Mouse (Mus musculus): ENCODE results near the gene Degs1. TPM values are rescaled to one million over a fixed set of nuclear protein-coding genes. Genes with fewer than 3 reads are reported as not detected.
A peak's percentile ranks its signal among the peaks of the same experiment; 100 is the strongest.
"Not testable (repeated sequence)": the region's sequence is repeated elsewhere in the genome, so short reads cannot be mapped to it uniquely, and the experiment has no call there.

Degs1 gene
- polyA plus RNA-seq (2012; rRNA removed), result 71.9 and 84.2 TPM in 2 replicates

GRCm38 (mm10) chr1:182282091-182283075 lies at the start of gene Degs1:
TSS of gene Degs1 (minus strand) at chr1:182282804.
- peak; percentile 91 for DNase-seq (ENCODE audit: low spot score)

DNA sequence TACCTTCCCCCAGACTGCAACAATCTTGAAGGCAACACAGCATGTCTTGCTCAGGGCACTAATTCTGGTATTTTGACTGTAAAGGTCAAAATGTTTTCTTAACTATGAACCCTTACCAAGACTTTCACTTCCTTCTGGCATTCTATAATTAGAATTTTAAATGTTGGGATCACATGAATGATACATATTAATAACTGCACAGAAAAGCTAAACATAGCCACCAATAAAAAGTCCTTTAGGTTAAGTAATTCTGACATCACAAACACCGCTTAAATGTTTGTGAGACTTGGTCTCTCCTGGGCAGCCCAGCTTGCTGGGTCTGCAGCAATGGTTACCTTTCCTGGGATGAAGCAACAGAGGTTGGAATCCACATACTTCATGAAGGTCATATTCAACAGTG lies 43.3 kb upstream of the Degs1 start:
- DNase-seq (ENCODE audit: low spot score), result no peak

- DNase-seq (ENCODE audit: low spot score), result no peak
Observed at GRCm38 (mm10) chr1:182324552-182324951, 41.9 kb upstream of the Degs1 start.

DNA sequence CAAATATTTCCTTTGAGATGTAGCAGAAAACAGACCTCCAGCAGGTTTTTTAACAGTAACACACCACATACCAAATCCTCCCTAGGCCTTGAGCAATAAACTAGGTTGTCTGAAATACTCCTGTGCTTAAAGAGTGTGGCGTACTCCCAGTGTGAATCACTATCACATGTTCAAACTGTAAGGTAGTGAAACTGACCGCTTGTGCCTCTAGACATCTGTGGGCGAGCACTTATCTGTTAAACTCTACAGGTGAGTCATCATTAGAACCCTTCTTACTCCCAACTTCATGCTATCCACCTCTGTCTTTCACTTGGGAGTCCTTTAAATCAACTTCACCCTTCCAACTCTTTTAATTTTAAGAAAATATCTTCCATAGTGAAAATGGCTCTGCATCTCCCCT lies 40.5 kb upstream of the Degs1 start:
- no peak for DNase-seq (ENCODE audit: low spot score)

- DNase-seq (ENCODE audit: low spot score), result no peak
Observed at GRCm38 (mm10) chr1:182314201-182314600, 31.6 kb upstream of the Degs1 start.

GRCm38 (mm10) chr1:182313181-182313580 lies 30.6 kb upstream of the Degs1 start:
- DNase-seq (ENCODE audit: low spot score), result no peak

DNA sequence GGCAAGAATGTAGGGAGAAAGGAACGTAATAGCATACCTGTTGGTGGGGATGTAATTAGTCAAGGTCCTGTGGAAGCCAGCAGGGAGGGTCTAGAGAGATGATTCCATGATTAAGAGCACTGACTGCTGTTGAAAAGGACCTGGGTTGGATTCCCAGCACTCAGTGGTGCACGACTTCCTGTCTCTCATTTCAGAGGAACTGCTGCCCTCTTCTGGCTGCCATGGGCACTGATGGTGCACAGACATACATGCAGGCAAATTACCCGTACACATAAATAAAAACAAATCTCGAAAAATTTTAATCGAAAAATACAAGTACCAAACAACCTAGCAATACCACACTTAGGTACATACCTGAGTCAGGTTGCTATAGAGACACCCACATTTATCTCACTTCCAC lies 28.8 kb upstream of the Degs1 start:
- DNase-seq (ENCODE audit: low spot score), result no peak

- DNase-seq (ENCODE audit: low spot score), result no peak
Observed at GRCm38 (mm10) chr1:182310316-182310715, 27.7 kb upstream of the Degs1 start.

- no peak for DNase-seq (ENCODE audit: low spot score)
Observed at GRCm38 (mm10) chr1:182309403-182309802, 26.8 kb upstream of the Degs1 start.

DNA sequence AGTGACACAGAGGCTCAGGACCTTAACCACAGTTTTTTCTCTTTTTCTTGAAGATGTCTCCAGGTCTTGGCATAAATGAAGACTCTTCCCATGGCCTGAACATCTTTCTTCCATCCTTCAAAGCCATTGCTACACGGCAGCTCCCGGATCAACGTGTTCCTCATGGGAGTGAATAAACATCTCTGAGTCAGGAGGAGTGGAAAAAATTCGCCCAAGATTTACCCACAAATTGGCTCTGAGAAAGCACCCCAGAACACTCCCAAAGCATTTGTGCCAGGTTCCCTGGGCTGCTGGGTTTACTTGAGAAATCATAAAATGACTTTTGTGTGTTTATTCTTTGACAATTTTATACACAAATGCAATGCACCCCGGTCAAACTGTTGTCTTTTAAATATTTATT lies 20.3 kb upstream of the Degs1 start:
- no peak for DNase-seq (ENCODE audit: low spot score)

DNA sequence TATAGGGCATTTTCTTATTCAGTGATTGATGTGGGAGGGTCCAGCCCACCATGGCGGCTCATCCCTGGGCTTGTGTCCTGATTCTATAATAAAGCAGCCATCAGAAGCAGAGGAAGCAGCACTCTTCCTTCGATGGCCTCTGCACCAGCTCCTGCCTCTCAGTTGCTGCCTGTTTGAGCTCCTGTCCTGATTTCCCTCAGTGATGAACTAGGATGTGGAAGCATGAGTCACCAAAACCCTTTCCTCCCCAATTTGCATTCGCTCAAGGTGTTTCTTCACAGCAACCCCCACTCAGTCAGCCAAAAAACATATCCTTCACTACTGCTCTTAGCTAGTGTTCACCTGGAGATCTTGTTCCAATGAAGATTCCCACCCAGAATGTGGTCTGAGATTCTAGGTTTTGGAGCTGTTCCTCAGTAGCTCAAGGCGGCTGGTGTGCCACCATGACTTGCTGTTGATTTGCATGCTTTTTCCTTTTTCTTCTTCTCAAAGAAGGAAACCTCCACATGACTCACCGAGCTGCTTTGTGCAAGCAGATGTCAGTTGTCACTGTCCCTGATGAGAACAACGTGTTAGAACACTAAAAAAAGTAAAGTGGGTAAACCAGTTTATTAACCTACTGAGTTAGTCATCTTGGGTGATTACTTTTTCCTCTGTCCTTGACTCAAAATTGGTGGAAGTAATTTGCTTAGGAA lies 19.7 kb upstream of the Degs1 start:
- DNase-seq (ENCODE audit: low spot score), result no peak

DNA sequence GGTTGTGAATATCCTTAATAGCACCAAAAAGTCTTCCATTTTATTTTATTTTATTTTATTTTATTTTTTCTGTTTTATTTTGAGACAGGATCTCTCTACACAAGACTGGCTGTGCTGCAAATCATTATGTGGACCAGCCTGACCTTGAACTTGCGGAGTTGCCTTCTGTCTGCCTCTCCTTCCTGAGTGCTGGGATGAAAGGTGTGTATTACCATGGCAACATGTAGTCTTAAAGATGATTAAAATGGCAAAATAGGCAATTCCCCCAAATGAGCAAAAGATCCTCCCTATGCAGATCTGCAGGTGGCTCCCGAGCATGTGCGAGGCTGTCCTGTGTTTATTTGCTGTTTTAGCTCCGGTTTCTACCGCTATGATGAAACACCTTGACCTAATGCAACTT lies 15.2 kb upstream of the Degs1 start:
- no peak for DNase-seq (ENCODE audit: low spot score)

GRCm38 (mm10) chr1:182297246-182297645 lies 14.6 kb upstream of the Degs1 start:
- no peak for DNase-seq (ENCODE audit: low spot score)

- DNase-seq (ENCODE audit: low spot score), result no peak
Observed at GRCm38 (mm10) chr1:182296816-182297215, 14.2 kb upstream of the Degs1 start.

- no peak for DNase-seq (ENCODE audit: low spot score)
Observed at GRCm38 (mm10) chr1:182296141-182296540, 13.5 kb upstream of the Degs1 start.

DNA sequence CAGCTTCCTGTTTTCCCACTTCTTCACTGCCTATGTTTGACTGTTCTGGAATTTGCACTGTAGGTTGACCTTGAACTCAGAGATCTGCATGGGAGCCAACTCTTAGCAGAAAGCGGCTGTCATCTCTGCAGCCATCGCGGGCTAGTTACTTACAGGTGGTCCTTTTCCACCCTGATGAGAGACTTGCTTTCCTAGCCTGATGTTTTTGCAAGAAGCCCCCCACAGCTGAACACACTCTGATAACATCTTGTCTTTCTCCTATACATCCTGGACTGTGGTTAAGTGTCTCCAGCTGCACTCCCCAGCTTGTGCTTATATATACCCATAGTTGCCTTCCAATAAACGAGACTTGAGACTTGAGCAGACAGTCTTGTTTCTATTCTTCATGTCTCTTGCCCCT lies 9.7 kb upstream of the Degs1 start:
- DNase-seq (ENCODE audit: low spot score), result no peak

GRCm38 (mm10) chr1:182290741-182291140 lies 8.1 kb upstream of the Degs1 start:
- DNase-seq (ENCODE audit: low spot score), result not testable (repeated sequence)

- no peak for DNase-seq (ENCODE audit: low spot score)
Observed at GRCm38 (mm10) chr1:182289781-182290180, 7.2 kb upstream of the Degs1 start.

GRCm38 (mm10) chr1:182288601-182289000 lies 6.0 kb upstream of the Degs1 start:
- DNase-seq (ENCODE audit: low spot score), result no peak

GRCm38 (mm10) chr1:182287781-182288180 lies 5.2 kb upstream of the Degs1 start:
- no peak for DNase-seq (ENCODE audit: low spot score)

DNA sequence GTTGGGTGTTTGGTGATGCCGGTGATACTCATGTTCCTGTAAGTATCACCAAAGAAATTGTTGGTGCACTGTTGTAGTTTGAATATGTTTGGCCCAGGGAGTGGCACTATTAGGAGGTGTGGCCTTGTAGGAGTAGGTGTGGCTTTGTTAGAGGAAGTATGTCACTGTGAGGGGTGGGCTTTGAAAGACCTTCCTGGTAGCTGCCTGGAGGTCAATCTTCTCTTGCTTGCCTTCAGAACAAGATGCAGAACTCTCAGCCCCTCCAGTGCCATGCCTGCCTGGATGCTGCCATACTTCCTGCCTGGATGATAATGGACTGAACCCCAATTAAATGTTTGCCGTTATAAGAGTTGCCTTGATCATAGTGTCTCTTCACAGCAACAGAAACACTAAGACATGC lies 2.2 kb upstream of the Degs1 start:
- no peak for DNase-seq (ENCODE audit: low spot score)

DNA sequence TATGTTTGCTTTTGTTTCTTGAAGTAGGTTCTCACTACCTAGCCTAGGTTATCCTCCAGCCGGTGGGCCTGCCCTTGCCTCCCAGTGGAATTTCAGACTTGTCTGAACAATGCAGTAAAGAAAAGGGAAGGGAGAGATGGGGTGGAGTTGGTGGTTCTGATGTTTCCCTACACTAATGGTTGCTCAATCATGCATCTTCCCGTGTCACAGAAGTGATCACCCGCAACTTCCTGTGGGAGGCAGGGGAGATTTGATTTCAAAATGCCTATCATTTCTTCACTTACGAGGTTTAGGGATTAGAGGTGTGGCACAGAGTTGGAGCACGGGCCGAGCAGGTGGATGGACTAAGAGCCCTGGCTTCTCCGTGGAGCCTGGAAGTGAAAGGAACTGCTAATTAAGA lies 627 bp upstream of the Degs1 start:
- DNase-seq (ENCODE audit: low spot score), result no peak

DNA sequence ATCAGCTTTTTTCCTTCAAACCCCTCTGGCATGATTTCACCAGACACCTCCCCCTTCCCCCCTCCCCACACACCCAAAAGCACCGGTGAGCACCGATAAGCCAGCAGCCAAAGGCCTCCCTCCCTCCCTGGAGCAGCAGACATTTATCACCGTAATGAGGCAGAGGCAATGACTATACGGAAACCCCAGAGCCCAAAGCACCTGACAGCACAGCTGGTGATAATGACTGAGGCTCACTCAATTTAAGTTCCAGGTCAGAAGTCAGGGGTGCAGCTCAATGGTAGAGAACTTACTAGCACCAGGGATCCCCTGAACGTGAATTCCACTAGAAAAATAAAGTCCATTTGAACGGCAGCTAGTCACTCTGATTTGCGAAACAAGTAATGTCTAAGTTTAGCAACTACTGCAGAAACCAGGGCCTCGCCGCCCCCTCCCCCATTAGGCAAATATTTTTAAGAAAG lies 1.3 kb downstream of the Degs1 start:
- DNase-seq (ENCODE audit: low spot score), result no peak
